Mouse (Mus musculus) kidney, embryonic 16.5 days (tissue): ENCODE measurements around the gene Gpr37l1. TPM values are rescaled to one million over a fixed set of nuclear protein-coding genes. Genes with fewer than 3 reads are reported as not detected.

Source experiments
- ATAC-seq: fragments of 200-750 bp; cut with Nextera tagmentation; 2 replicates; pipeline ENCODE4 v1.8.0; 2017; ENCODE audit warnings: moderate TSS enrichment; ENCODE audit not compliant: low FRiP score, low TSS enrichment
- H3K27ac ChIP-seq: fragments of 300-500 bp; sonication (generic); 2 replicates; pipeline ENCODE4 v1.5.1; 2014; ENCODE audit warnings: low read length
- H3K27me3 ChIP-seq: fragments of 300-500 bp; sonication (generic); 2 replicates; pipeline ENCODE4 v1.6.1; 2014; ENCODE audit warnings: low read length, control low read depth, mixed read lengths; ENCODE audit not compliant: insufficient read depth
- H3K36me3 ChIP-seq: fragments of 300-500 bp; sonication (generic); 2 replicates; pipeline ENCODE4 v1.6.1; 2014; ENCODE audit warnings: low read length, control low read depth, mixed read lengths; ENCODE audit not compliant: insufficient read depth
- H3K4me1 ChIP-seq: fragments of 300-500 bp; sonication (generic); 2 replicates; pipeline ENCODE4 v1.6.1; 2014; ENCODE audit warnings: low read length, control low read depth, mixed read lengths; ENCODE audit not compliant: insufficient read depth
- H3K4me2 ChIP-seq: fragments of 300-500 bp; sonication (generic); replicated peaks from 2 replicates; pipeline ENCODE4 v1.6.1; 2014; ENCODE audit warnings: low read depth, low read length
- H3K4me3 ChIP-seq: fragments of 300-500 bp; sonication (generic); 2 replicates; pipeline ENCODE4 v1.5.1; 2014; ENCODE audit warnings: mild to moderate bottlenecking, low read length
- H3K9ac ChIP-seq: fragments of 300-500 bp; sonication (generic); replicated peaks from 2 replicates; pipeline ENCODE4 v1.6.1; 2014; ENCODE audit warnings: low read length
- H3K9me3 ChIP-seq: fragments of 300-500 bp; sonication (generic); 2 replicates; pipeline ENCODE4 v1.6.1; 2016; ENCODE audit warnings: low read length, control low read depth
- WGBS: fragments of 180-500 bp; shearing (Covaris S2); extraction: QIAGEN DNeasy Blood & Tissue Kit; methylation state at CpG from one replicate; pipeline ENCODE4 v1.1.7; 2014; 5-methylcytosine and 5-hydroxymethylcytosine counted together
- polyA plus RNA-seq: library from polyadenylated mRNA; unstranded; fragments of >200 nt; fragmentation: Nextera tagmentation; extraction: Ambion mirVana; gene quantifications from 2 replicates; pipeline ENCODE4 v1.2.1, GENCODE M21; 2015

Gpr37l1 gene
- polyA plus RNA-seq, 1 experiment from 2014 or later, result not detected

DNA sequence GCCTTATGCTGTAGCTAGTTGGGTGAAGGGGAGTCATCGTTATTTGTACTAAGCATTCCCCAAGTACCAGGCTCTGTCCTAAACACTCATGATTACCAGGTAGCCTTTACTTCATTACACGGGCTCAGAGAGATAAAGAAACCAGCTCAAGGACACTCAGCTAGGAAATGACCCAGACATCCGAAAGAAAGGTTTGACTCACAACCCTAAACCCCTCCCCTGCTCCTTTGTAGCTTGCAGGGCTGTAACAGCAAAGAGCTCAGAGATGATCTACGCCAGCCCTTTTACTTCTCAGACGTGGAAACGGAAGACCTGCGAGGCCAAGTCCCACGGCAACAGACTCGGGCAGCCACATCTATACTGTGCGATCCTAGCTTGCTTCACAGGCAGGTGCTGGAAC is 2.8 kb upstream of the Gpr37l1 start:
- no peak overlapping the region for H3K4me2 ChIP-seq
- H3K36me3 ChIP-seq, result no peaks in the 10 kb centered on the region
- no peak overlapping the region for H3K27ac ChIP-seq
- WGBS, result 64% methylated on average over 10 of the region's 10 CpGs
- no peaks in the 10 kb centered on the region for H3K4me1 ChIP-seq
- no peaks in the 10 kb centered on the region for H3K9me3 ChIP-seq
- H3K4me3 ChIP-seq, result no peak overlapping the region
- H3K27me3 ChIP-seq, result no peaks in the 10 kb centered on the region
- no peak overlapping the region for H3K9ac ChIP-seq
- no peak for ATAC-seq

DNA sequence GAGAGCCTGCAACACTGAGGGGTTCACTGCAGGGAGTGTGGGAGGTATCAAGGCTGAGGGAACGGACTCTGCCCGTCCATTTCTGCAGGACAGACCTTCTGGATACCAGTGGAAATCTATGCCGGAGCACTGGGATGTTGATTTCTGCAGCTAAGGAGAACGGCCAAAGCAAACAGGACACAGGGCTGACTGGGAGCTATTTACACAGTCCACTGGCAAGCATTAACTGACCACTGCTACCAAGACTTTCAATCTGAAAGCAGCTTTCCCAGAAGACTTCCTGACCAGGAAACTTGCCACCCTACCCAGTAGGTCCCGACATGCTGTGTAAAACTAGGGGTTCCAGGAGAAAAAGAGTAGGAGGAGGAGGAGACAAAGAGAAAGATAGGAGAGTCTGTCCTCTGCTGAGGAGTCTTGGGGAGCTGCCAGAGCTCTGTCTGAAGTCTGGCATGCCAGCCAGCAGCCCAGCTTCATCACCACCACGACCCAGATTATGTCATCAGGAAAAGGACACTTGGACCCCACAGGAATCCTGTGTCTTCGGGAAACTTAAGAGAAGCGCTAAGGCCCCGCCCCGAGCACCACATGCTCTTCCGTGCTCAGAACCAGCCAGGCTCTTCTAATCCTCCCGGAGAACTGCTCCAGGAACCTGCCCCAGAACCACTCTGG is 2.2 kb upstream of the Gpr37l1 start:
- Histone ChIP-seq H3K9me3 (no peaks in the 10 kb centered on the region), H3K9ac (no peak overlapping the region), H3K27ac (no peak overlapping the region), H3K4me3 (no peak overlapping the region), H3K4me2 (no peak overlapping the region), H3K27me3 (no peaks in the 10 kb centered on the region), H3K4me1 (no peaks in the 10 kb centered on the region), H3K36me3 (no peaks in the 10 kb centered on the region)
- 57% methylated on average over 12 of the region's 12 CpGs for WGBS
- no peak for ATAC-seq

DNA sequence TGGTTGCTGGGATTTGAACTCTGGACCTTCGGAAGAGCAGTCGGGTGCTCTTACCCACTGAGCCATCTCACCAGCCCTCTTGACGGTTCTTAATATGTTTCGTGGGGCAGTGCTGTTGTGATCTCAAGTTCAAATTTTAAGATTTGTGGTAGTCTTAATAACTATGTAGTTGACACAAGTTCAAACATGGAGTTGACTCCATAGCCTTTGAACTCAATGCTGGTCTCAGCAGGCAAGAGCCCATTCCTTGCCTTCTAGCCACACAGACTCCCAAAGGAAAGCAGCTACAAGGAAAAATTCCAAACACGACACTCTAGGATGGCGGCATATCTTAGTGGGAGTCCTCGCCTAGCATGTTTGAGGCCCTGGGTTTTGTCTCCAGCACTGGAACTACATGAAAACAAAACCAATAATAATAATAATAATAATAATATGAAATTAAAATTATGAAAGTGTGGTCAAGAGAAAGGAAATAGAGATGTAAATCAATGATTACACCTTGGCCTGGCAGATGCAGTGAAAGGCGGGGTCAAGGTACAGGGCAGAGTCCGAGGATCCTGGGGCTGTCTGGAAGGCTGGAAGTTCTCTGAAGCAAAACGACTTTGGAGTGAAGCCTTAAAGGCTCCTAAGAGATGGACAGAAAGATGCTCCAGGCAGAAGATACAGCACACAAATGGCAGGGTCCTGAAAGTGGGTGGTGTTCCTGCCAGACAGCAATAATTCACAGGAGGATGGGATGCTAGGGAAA is 1.1 kb upstream of the Gpr37l1 start:
- Histone ChIP-seq H3K4me2 (no peak overlapping the region), H3K9ac (no peak overlapping the region), H3K27me3 (no peaks in the 10 kb centered on the region), H3K4me1 (no peaks in the 10 kb centered on the region), H3K4me3 (no peak overlapping the region), H3K9me3 (no peaks in the 10 kb centered on the region), H3K36me3 (no peaks in the 10 kb centered on the region), H3K27ac (no peak overlapping the region)
- no peak for ATAC-seq
- WGBS, result 84% methylated on average over 10 of the region's 10 CpGs

DNA sequence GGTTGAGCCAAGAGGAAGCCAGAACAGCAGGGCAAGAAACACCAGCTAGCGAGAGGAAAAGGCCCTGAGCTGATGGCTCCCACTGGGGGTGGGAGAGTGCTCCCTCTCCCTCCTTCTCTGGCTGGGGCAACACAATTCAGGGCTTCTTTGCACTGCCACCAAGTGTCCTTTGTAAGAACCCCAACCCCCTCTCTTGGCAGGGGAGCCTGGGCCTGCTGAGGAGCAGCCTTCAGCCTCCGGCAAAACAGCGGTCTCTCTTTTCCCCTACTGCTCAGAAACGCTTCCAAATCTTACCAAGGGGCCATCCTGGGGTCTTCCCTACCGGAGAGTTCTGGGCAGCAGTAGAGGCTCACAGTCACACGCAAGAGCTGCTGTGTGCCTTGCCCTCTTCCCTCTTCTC is 4.8 kb downstream of the Gpr37l1 start:
- H3K4me1 ChIP-seq, result peaks cover 6% of the 10 kb centered on the region; the same call in 1 of the 2 replicates
- no peaks in the 10 kb centered on the region for H3K36me3 ChIP-seq
- H3K9ac ChIP-seq, result no peak overlapping the region
- WGBS, result 71% methylated on average over 6 of the region's 6 CpGs
- H3K4me2 ChIP-seq, result no peak overlapping the region
- H3K27me3 ChIP-seq, result no peaks in the 10 kb centered on the region
- ATAC-seq, result no peak
- H3K27ac ChIP-seq, result no peak overlapping the region
- H3K4me3 ChIP-seq, result no peak overlapping the region
- no peaks in the 10 kb centered on the region for H3K9me3 ChIP-seq

DNA sequence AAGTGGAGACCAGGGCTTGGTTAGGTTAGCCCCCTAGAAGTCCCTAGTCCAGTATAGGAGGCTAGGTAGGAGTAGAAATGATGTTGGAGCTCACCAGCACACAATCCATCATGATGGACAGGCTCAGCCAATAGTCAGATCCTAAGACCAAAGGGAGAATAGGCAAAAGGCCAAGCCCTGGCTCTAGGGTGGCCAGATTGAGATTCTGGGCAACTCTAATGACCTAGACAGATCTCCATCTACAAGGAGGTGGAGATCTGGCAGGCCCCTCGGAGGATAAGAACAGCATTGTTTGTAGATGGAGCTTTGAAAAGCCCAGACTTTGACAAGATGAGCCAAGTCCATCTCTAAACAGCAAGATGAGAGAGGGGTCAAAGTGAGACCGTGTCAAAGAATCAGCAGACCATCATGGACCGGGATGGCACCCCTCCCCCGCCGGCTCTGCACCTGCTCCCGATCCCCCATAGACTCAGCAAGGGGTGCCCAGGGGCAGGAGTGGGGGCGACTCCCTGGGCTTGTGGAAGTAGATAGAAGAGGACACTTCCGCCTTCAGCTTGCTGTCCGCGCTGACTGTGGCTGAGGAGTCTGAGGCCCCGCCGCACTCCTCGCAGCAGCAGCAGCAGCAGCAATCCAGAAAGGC is 7.0 kb downstream of the Gpr37l1 start:
- no peak overlapping the region for H3K4me3 ChIP-seq
- WGBS, result 89% methylated on average over 13 of the region's 13 CpGs
- no peak for ATAC-seq

DNA sequence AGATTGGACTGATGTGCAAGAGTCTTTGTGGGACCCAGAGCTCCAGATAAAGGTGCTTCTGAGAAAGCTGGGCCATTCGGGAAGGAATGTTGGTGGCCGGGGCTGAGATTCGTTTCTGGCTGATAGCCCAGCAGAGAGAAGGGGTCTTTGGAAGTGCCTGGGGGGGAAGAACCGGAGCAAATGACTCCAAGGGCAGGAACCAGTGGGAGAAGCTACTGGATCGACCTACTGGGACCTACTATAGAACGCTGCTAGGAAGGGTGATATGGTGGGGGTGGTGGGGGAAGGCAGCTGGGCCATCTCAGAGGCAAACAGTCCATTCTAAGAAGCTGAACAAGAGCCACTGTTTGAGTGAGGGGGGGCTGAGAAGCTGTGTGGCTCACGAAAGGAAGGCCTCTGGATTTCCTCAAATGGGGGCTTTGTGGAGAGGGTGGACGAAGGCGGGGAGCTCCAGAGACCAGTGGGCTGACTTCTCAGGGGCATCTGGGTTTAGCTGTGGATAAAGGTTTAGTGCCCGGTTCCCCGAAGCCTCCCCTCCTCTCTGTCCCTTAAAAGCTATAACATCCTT is 7.8 kb downstream of the Gpr37l1 start:
- no peak overlapping the region for H3K9ac ChIP-seq
- no peak overlapping the region for H3K4me2 ChIP-seq
- no peak overlapping the region for H3K4me3 ChIP-seq
- H3K27me3 ChIP-seq, result no peaks in the 10 kb centered on the region
- WGBS, result 73% methylated on average over 11 of the region's 11 CpGs
- no peaks in the 10 kb centered on the region for H3K9me3 ChIP-seq
- peaks cover 17% of the 10 kb centered on the region for H3K36me3 ChIP-seq
- H3K4me1 ChIP-seq, result peaks cover 8% of the 10 kb centered on the region
- ATAC-seq, result no peak
- no peak overlapping the region for H3K27ac ChIP-seq

More for the DNA sequence above, 7.0 kb downstream of the Gpr37l1 start:
- Histone ChIP-seq H3K27me3 (no peaks in the 10 kb centered on the region), H3K36me3 (peaks cover 12% of the 10 kb centered on the region), H3K27ac (no peak overlapping the region), H3K9ac (no peak overlapping the region), H3K4me2 (no peak overlapping the region), H3K4me1 (peaks cover 6% of the 10 kb centered on the region; the same call in 1 of the 2 replicates), H3K9me3 (no peaks in the 10 kb centered on the region)

DNA sequence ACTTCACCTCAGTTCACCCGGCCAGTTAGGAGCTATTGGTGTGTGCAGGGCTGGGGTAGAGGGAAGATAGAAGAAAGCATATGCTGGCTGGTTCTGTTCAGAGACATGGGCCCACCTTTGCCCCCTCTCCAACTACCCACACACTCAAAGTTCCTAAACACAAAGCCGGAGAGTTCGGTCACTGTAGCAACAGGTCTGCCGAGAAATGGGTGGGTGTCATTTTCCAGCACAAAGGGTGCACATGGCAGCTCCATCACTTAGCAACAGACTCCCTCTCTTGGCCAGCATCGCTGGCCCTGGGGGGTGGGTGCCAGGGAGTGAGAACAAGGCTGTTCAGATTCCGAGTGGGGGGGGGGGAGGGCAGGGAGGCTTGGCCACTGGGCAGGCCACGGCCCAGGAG is 8.4 kb downstream of the Gpr37l1 start:
- H3K36me3 ChIP-seq, result peaks cover 17% of the 10 kb centered on the region
- H3K27ac ChIP-seq, result no peak overlapping the region
- H3K4me3 ChIP-seq, result no peak overlapping the region
- H3K9me3 ChIP-seq, result no peaks in the 10 kb centered on the region
- ATAC-seq, result no peak
- peaks cover 13% of the 10 kb centered on the region for H3K4me1 ChIP-seq
- no peaks in the 10 kb centered on the region for H3K27me3 ChIP-seq
- H3K9ac ChIP-seq, result no peak overlapping the region
- no peak overlapping the region for H3K4me2 ChIP-seq
- WGBS, result 45% methylated on average over 7 of the region's 7 CpGs

DNA sequence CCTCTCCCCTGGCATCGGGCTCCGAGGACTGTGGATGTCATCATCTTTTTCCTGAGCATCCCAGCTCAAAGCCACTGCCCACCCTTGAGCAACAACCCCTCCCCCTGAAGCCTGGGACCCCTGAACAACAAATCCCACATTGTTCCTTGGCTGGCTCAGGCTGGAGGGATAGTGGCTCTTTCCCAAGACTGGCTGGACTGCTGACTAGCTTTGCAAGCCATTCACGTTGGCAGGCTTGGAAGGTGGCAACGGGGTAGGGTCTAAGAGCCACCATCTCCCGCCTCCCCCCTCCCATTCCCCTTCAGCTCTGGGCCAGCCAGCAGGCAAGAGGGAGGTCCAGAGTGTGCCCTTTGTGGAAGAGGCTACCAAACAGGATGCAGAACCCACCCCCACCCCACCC is 8.8 kb downstream of the Gpr37l1 start:
- H3K4me1 ChIP-seq, result peaks cover 17% of the 10 kb centered on the region
- peaks cover 17% of the 10 kb centered on the region for H3K36me3 ChIP-seq
- no peaks in the 10 kb centered on the region for H3K27me3 ChIP-seq
- H3K27ac ChIP-seq, result no peak overlapping the region
- ATAC-seq, result no peak
- H3K9ac ChIP-seq, result no peak overlapping the region
- H3K4me2 ChIP-seq, result no peak overlapping the region
- no peak overlapping the region for H3K4me3 ChIP-seq
- H3K9me3 ChIP-seq, result no peaks in the 10 kb centered on the region
- WGBS, result 66% methylated on average over 5 of the region's 5 CpGs

DNA sequence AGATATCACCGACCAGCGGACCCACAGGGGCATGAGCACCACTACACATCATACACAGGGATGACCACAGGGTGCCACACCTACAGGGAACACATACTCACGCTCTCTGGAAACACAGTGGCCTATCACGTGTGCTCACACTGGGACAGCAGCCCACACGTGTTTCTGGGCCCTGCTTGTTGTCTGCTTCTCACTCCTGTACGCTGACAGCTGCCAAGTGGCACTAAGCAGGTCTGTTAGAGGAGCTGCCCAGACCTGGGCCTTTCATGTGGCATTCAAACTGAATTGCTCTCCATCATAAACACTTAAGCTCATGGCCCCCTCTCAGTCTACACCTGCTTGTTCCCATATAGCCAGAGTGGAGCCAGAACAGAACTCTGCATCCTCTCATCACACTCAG is 11.2 kb downstream of the Gpr37l1 start:
- Histone ChIP-seq H3K4me1 (peaks cover 17% of the 10 kb centered on the region), H3K4me3 (no peak overlapping the region), H3K9ac (no peak overlapping the region), H3K4me2 (no peak overlapping the region), H3K27ac (no peak overlapping the region), H3K27me3 (no peaks in the 10 kb centered on the region), H3K36me3 (peaks cover 17% of the 10 kb centered on the region), H3K9me3 (no peaks in the 10 kb centered on the region)
- 91% methylated on average over 6 of the region's 6 CpGs for WGBS
- no peak for ATAC-seq
